Mouse (Mus musculus) right cerebral cortex, postnatal 4 days (tissue): Measurements from ENCODE around the gene Thap12.

Experiments
- DNase-seq: peaks from one replicate; pipeline ENCODE4 v3.0.0-alpha.2; 2022

Thap12 gene

DNA sequence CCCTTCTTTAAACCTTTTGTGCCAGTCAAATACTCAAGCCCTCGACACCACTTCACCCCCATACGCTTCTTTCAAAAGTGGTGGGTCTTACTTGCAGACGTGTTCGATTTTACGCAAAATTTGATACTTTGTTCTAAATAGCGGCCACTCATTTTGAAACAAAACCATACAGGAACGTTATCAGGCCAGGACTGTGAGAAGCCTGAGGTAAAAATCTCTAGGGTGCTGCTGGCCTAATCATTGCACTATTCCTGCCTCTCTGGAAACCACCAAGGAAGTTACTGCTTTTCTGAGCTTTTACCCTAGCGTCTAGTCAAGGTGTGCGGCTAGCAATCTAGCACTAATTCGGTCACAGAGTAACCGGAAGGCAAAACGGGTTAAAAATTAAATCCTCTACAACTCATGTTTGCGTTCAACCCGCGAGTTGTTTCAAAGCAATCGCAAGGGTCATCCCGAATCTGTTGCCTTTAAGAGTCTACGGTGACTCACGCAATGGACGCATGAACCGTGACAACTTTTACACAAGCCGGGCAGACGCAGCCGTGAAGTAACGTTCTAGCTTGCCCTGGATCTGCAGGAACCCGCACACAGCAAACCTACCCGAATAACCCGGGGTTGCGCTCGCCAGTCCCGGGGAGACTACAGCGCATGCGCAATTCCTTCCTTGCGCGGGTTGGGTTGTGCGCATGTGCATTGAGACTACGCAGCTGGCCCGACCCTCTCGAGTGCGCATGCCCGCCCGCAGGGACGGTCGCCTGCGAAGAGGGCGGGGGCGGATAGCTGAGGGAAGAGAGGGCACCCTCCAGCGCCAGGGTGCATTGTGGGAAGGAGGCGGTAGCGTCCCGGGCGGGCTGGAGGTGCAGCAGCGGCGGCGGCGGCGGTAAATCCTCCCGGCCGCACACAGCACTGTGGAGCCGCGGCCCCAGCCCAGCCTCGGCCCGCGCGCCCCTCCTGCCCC is at the start of gene Thap12:
Gene Thap12, plus strand, starts transcription at position 821 of the 958 bp plus-strand sequence.
- peak; percentile 99 for DNase-seq

GRCm38 (mm10) chr7:98655681-98656530 is 47.0 kb upstream of the Thap12 start:
- peak; percentile 73 for DNase-seq

DNA sequence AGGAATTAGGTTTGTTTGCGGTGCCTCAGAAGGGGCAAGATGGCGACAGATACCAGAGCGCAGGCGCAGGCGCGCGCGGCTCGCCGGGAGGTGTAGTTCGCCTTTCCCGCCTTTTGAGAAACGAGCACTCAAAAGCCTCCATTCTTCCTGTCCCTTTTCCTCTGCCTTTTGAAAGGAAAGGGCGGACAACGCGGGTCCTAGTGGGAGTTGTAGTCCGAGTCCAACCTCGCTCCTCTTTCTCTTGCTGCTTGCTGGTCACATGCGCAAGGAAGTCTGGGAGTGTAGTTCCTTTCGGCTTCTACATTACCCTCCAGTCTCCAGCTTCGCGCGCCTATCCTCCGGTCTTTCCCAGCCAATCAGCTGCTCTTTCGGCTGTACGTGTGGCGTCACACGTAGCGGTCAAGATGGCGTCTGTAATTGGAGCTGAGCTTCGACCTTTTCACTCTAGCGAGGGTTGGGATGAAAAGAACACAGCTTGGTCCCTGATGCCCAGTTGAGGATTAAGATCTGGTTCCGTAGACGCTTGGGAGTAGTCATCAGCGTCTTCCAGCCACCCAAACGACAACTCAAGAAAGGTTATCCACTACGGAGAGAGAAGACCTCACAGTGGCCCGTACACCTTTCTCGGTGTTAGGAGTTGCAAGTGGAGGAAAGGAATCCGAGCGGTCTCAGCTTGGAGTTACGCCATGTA is 46.2 kb upstream of the Thap12 start, which contains the start of gene Emsy:
Gene Emsy, minus strand, starts transcription at position 253 of the 691 bp plus-strand sequence.
- DNase-seq: peak; percentile 89

GRCm38 (mm10) chr7:98665166-98665565 is 37.7 kb upstream of the Thap12 start:
- DNase-seq: no peak

DNA sequence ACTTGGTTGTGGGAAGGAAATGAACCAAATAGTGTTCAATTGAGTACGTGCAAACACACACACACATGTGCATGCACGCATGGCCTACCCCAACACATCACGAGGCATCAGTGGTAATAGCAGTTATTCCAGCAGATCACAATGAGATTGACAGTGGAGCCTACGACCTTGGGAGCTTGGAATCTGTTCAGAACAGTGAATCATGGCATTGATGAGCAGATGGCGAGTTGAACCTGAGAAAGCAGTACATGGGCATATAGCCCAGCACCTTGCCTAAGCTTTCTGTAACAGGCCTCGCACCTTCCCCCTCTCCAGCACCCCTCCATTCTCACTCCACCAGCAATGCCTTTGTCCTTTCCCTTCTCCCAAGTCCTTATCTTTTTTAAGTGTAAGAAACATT is 37.2 kb upstream of the Thap12 start:
- DNase-seq: no peak

DNA sequence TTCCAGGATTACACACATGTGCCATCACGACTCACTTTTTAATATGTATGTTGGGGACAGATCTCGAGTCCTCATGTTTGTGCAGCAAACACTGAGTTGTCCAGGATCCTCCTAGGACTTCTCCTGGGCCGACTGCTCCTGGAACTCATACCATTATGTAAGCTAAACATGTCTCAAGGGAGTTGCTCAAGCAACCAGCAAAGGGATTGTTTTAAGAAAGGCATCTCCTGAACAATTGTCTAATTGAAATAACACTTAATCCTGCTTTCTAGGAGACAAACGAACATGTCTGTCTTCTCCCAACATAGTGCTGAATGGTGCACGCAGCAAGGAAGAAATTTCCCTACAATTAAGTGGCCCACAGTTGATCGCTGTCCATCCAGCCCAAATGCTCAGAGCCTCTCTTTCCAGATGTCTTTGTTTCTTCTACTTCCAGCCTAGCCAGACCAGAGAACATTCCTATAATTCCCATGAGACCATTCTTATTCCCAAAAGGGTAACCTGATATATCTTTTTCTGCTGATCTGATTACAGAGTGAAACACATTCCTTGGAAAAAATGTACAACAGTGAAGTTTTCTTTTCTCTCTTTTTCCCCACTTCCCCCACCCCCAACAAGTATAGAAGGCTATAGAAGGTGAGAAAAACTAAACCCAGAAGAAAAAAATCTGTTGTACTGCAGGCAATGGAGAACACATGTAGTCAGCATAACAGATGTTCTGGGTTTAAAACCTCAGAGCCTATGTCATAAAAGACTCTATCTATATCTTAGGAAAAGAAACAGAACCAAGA is 34.8 kb upstream of the Thap12 start:
- no peak for DNase-seq

GRCm38 (mm10) chr7:98670831-98671230 is 32.1 kb upstream of the Thap12 start:
- DNase-seq: no peak

- no peak for DNase-seq
Measured at GRCm38 (mm10) chr7:98671416-98671815, 31.5 kb upstream of the Thap12 start.

DNA sequence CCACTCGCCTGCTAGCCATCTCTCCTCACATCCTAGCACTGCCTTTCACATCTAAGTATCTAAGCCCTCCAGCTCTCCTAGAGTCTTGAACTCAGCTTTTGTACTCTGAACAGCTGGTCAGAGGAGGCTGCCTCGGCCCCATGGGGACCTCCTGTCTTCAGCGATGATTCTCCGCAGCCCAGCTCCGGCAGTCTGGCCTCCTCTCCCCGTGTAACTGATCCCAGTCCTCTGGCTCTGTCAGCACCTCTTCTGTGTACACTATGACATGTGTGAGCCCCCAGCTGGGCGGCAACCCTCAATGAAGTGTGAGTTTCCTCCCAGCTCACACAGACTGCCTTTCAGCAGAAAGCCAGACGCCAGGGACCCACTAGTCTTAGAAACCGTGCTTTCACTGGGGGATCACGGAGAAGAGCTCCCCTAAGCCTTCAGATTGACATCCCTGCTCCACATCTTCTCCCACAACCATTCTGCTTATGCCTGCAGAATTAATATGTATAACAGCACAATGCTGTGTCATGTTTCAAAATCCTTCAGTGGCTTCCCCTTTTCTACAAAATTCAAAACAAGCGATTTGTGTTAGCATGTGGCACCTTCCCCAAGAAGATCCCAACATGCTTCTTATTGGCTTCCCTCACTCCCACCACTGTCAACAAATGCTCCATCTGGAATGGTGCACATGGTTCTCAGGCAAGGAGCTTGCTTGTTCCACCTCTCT is 30.5 kb upstream of the Thap12 start:
- no peak for DNase-seq

DNA sequence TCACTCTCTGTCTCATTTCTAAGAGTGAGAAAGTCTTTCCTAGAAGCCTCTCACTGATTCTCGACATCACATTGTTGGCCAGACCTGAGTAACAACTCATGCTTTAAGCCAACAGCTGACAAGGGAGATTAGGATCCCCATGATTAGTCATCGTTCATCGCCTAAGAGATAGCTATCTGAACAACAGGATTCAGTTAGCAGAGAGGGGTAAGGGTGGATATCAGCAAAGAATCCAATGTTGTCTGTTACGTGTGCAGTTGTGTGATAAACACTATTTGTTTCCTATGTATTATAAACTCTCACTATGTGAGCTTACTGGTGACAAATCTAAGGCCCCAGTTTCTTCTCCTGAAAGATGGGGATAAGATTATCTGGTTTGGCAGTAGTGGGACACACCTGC is 28.6 kb upstream of the Thap12 start:
- no peak for DNase-seq

- no peak for DNase-seq
Measured at GRCm38 (mm10) chr7:98677511-98677910, 25.4 kb upstream of the Thap12 start.

- DNase-seq: no peak
Measured at GRCm38 (mm10) chr7:98678441-98678840, 24.5 kb upstream of the Thap12 start.

GRCm38 (mm10) chr7:98680691-98681090 is 22.2 kb upstream of the Thap12 start:
- no peak for DNase-seq

GRCm38 (mm10) chr7:98682821-98683220 is 20.1 kb upstream of the Thap12 start:
- no peak for DNase-seq

- no peak for DNase-seq
Measured at GRCm38 (mm10) chr7:98685895-98686294, 17.0 kb upstream of the Thap12 start.

DNA sequence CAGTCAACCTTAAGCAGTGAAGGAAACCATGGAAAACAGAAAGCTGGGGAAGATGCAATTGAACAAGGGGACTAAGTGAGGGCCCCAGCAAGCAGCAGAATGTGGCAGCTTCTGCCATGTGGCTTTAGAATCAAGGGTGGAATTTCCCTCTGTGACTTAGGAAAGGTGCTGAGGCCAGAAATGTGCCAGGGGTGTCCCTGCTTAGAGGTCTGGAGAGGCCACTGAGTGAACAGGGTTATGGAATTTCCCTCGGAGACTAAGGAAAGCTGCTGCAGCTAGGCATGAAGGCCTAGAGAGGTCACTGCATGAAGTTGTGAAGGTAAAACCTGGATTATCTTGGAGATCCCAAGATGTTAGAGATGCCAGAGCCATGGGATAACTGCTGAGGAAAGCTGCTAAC is 12.8 kb upstream of the Thap12 start:
- DNase-seq: no peak

DNA sequence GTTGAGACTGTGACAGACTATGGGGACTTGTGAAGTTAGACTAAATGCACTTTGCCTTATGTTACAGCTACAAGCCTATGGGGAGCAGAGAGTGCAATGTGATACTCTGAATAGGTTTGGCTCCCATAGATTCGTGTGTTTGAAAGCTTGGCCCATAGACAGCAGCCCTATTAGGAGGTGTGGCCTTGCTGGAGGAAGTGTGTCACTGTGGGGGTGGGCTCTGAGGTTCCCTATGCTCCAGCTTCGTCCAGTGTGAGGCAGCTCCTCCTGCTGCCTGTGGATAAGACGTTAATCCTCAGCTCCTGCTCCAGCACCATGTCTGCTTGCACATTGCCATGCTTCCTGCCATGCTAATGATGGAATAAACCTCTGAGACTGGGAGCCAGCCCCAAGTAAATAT is 12.1 kb upstream of the Thap12 start:
- no peak for DNase-seq

DNA sequence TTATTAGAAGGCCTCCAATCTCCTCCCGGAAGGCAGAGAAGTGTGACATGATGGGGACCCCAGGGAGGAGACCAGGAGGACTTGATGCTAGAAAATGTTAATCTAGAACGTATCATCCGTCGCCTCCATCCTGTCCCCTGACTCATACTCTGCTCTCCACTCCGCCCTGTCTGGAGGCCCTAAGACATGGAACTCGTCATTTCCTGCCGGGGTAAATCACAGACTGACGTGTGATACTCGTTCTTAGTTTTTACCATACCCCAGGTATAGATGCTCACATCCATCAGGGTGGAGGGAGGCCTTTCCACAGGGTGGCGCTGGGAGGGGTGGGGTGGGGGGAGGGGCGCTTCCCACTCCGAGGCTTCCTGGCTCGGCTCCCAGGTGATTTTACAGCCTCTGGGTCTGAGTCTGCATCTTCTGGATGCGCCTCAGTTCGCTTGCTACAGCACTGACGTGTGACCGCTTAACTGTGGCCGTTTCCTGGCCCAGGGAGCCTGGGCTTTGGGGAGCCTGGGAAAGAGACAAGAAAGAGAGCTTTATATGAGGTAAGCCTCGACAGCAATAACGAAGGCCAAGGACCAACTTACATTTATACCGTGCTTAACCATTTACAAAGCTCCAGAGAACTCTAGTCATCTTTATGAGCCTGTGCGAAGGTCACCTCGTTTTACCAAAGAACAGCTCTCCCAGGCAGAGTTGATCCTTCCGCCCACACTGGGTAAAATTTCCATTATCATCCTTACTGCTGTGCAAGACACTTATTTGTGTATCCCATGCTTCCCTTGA is 9.9 kb upstream of the Thap12 start:
- no peak for DNase-seq

DNA sequence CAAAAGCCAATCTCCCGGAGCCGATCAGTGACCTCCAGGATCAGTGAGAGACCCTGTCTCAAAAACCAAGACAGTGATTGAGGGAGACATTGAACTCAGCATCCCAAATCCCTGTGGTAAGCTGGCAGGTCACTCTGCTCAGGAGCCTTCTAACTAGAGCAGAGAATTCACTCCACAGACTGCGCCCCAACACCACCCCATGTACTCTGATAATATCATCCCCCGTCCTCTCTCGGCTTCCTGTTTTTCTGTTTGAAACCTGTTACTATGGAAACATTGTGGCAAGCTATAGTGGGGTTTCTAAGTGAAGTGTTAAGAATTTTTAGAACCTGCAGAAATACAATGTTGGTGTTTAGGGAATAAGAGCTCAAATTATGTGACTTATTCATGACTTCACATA is 8.9 kb upstream of the Thap12 start:
- no peak for DNase-seq

GRCm38 (mm10) chr7:98697496-98697895 is 5.4 kb upstream of the Thap12 start:
- DNase-seq: no peak

- DNase-seq: no peak
Measured at GRCm38 (mm10) chr7:98698041-98698440, 4.9 kb upstream of the Thap12 start.
